Mouse (Mus musculus): ENCODE measurements around the gene Khnyn. TPM values are rescaled to one million over a fixed set of nuclear protein-coding genes. Genes with fewer than 3 reads are reported as not detected.

Gene Khnyn
- polyA plus RNA-seq, 1 experiment from 2014 or later = 19.5 TPM

- Histone ChIP-seq H3K4me2 (no peak overlapping the region), H3K4me1 (no peaks in the 10 kb centered on the region), H3K9me3 (replicated peaks) (no peaks in the 10 kb centered on the region), H3K4me3 (replicated peaks) (no peak overlapping the region), H3K9ac (no peak overlapping the region), H3K36me3 (no peaks in the 10 kb centered on the region), H3K27me3 (no peaks in the 10 kb centered on the region), H3K27ac (no peak overlapping the region)
- 74% methylated on average over 12 of the region's 12 CpGs for WGBS
- ATAC-seq (replicated peaks; ENCODE audit: low FRiP score) = no peak
Observed at GRCm38 (mm10) chr14:55929263-55929997, 44.7 kb downstream of the Khnyn start.

- no peak for ATAC-seq (replicated peaks; ENCODE audit: low FRiP score)
- Histone ChIP-seq H3K4me1 (no peaks in the 10 kb centered on the region), H3K27ac (0 out of 2 replicates have a peak overlapping the region, but pooled peaks have one; percentile 20), H3K4me2 (no peak overlapping the region), H3K27me3 (no peaks in the 10 kb centered on the region), H3K36me3 (no peaks in the 10 kb centered on the region), H3K9me3 (replicated peaks) (no peaks in the 10 kb centered on the region), H3K4me3 (replicated peaks) (no peak overlapping the region), H3K9ac (no peak overlapping the region)
- 32% methylated on average over 7 of the region's 7 CpGs for WGBS
Observed at GRCm38 (mm10) chr14:55933586-55933985, 48.8 kb downstream of the Khnyn start.

- no peak overlapping the region for H3K27ac ChIP-seq
- no peak for ATAC-seq (replicated peaks; ENCODE audit: low FRiP score)
- no peak overlapping the region for H3K4me3 ChIP-seq (replicated peaks)
- H3K27me3 ChIP-seq = no peaks in the 10 kb centered on the region
- no peaks in the 10 kb centered on the region for H3K4me1 ChIP-seq
- H3K36me3 ChIP-seq = no peaks in the 10 kb centered on the region
- H3K9ac ChIP-seq = no peak overlapping the region
- 19% methylated on average over 7 of the region's 7 CpGs for WGBS
- H3K9me3 ChIP-seq (replicated peaks) = no peaks in the 10 kb centered on the region
- H3K4me2 ChIP-seq = no peak overlapping the region
Observed at GRCm38 (mm10) chr14:55940070-55940800, 55.5 kb downstream of the Khnyn start.

- no peak for ATAC-seq (replicated peaks; ENCODE audit: low FRiP score)
- H3K36me3 ChIP-seq = no peaks in the 10 kb centered on the region
- H3K4me1 ChIP-seq = no peaks in the 10 kb centered on the region
- no peaks in the 10 kb centered on the region for H3K27me3 ChIP-seq
- 88% methylated on average over 11 of the region's 11 CpGs for WGBS
- no peaks in the 10 kb centered on the region for H3K9me3 ChIP-seq (replicated peaks)
- H3K4me3 ChIP-seq (replicated peaks) = no peak overlapping the region
- H3K4me2 ChIP-seq = no peak overlapping the region
- H3K9ac ChIP-seq = no peak overlapping the region
- no peak overlapping the region for H3K27ac ChIP-seq
Observed at GRCm38 (mm10) chr14:55943601-55944000, 58.9 kb downstream of the Khnyn start.

GRCm38 (mm10) chr14:55944575-55944974 lies 59.8 kb downstream of the Khnyn start, which contains the start of gene Cma1:
Gene Cma1, minus strand, starts transcription at chr14:55944675.
- no peak within 1 kb of the TSS for H3K4me3 ChIP-seq (replicated peaks)
- WGBS = 80% methylated on average over 4 of the region's 4 CpGs
- H3K36me3 ChIP-seq = no peaks in the 10 kb centered on the region
- H3K9me3 ChIP-seq (replicated peaks) = no peaks in the 10 kb centered on the region
- H3K9ac ChIP-seq = no peak within 1 kb of the TSS
- H3K27me3 ChIP-seq = no peaks in the 10 kb centered on the region
- no peak for ATAC-seq (replicated peaks; ENCODE audit: low FRiP score)
- no peak within 1 kb of the TSS for H3K27ac ChIP-seq
- no peak within 1 kb of the TSS for H3K4me2 ChIP-seq
- H3K4me1 ChIP-seq = no peaks in the 10 kb centered on the region

- Histone ChIP-seq H3K4me1 (no peaks in the 10 kb centered on the region), H3K36me3 (no peaks in the 10 kb centered on the region), H3K9me3 (replicated peaks) (no peaks in the 10 kb centered on the region), H3K9ac (no peak overlapping the region), H3K4me3 (replicated peaks) (no peak overlapping the region), H3K4me2 (no peak overlapping the region), H3K27ac (no peak overlapping the region), H3K27me3 (no peaks in the 10 kb centered on the region)
- no peak for ATAC-seq (replicated peaks; ENCODE audit: low FRiP score)
- 63% methylated on average over 2 of the region's 2 CpGs for WGBS
Observed at GRCm38 (mm10) chr14:55946269-55946969, 61.7 kb downstream of the Khnyn start.

Other genes starting within 250 kb of the Khnyn start
- 97.4 and 115 TPM in 2 replicates for gene Ipo4, start 249.0 kb upstream of the Khnyn start, polyA plus RNA-seq (2015; fragmentation: Nextera tagmentation; extraction: Ambion mirVana)
- 1.4 and 2.3 TPM in 2 replicates for gene Gm49378, start 247.1 kb upstream of the Khnyn start, polyA plus RNA-seq (2015; fragmentation: Nextera tagmentation; extraction: Ambion mirVana)
- gene Tm9sf1, start 241.1 kb upstream of the Khnyn start, polyA plus RNA-seq (2015; fragmentation: Nextera tagmentation; extraction: Ambion mirVana) = 113 and 123 TPM in 2 replicates
- gene Tssk4, start 234.8 kb upstream of the Khnyn start, polyA plus RNA-seq (2015; fragmentation: Nextera tagmentation; extraction: Ambion mirVana) = 0.92 and 1.0 TPM in 2 replicates
- gene Mdp1, start 224.4 kb upstream of the Khnyn start, polyA plus RNA-seq (2015; fragmentation: Nextera tagmentation; extraction: Ambion mirVana) = 53.6 and 55.8 TPM in 2 replicates
- gene Gmpr2, start 213.0 kb upstream of the Khnyn start, polyA plus RNA-seq (2015; fragmentation: Nextera tagmentation; extraction: Ambion mirVana) = 68.2 and 72.6 TPM in 2 replicates
- gene Nedd8, start 212.8 kb upstream of the Khnyn start, polyA plus RNA-seq (2015; fragmentation: Nextera tagmentation; extraction: Ambion mirVana) = 545 and 565 TPM in 2 replicates
- 43.6 and 46.9 TPM in 2 replicates for gene Tinf2, start 203.1 kb upstream of the Khnyn start, polyA plus RNA-seq (2015; fragmentation: Nextera tagmentation; extraction: Ambion mirVana)
- gene Tgm1, start 171.0 kb upstream of the Khnyn start, polyA plus RNA-seq (2015; fragmentation: Nextera tagmentation; extraction: Ambion mirVana) = 2.1 TPM in 2 replicates
- 37.6 and 41.8 TPM in 2 replicates for gene Rabggta, start 162.7 kb upstream of the Khnyn start, polyA plus RNA-seq (2015; fragmentation: Nextera tagmentation; extraction: Ambion mirVana)
- 94.5 and 94.7 TPM in 2 replicates for gene Dhrs1, start 139.3 kb upstream of the Khnyn start, polyA plus RNA-seq (2015; fragmentation: Nextera tagmentation; extraction: Ambion mirVana)
- 38.6 and 43.4 TPM in 2 replicates for gene Nop9, start 139.3 kb upstream of the Khnyn start, polyA plus RNA-seq (2015; fragmentation: Nextera tagmentation; extraction: Ambion mirVana)
- 10.0 and 11.2 TPM in 2 replicates for gene Cideb, start 126.5 kb upstream of the Khnyn start, polyA plus RNA-seq (2015; fragmentation: Nextera tagmentation; extraction: Ambion mirVana)
- gene Ltb4r2, start 123.5 kb upstream of the Khnyn start, polyA plus RNA-seq (2015; fragmentation: Nextera tagmentation; extraction: Ambion mirVana) = 0.25 and 0.35 TPM in 2 replicates
- gene Ltb4r1, start 119.0 kb upstream of the Khnyn start, polyA plus RNA-seq (2015; fragmentation: Nextera tagmentation; extraction: Ambion mirVana) = 0.69 and 0.73 TPM in 2 replicates
- gene Adcy4, start 100.9 kb upstream of the Khnyn start, polyA plus RNA-seq (2015; fragmentation: Nextera tagmentation; extraction: Ambion mirVana) = 13.9 and 15.8 TPM in 2 replicates
- gene Ripk3, start 96.1 kb upstream of the Khnyn start, polyA plus RNA-seq (2015; fragmentation: Nextera tagmentation; extraction: Ambion mirVana) = 38.1 and 40.4 TPM in 2 replicates
- 32.2 and 39.9 TPM in 2 replicates for gene Nfatc4, start 61.8 kb upstream of the Khnyn start, polyA plus RNA-seq (2015; fragmentation: Nextera tagmentation; extraction: Ambion mirVana)
- 20.7 and 22.4 TPM in 2 replicates for gene Nynrin, start 30.9 kb upstream of the Khnyn start, polyA plus RNA-seq (2015; fragmentation: Nextera tagmentation; extraction: Ambion mirVana)
- 0.33 and 0.65 TPM in 2 replicates for gene Cbln3, start 555 bp upstream of the Khnyn start, polyA plus RNA-seq (2015; fragmentation: Nextera tagmentation; extraction: Ambion mirVana)
- 56.6 and 63.8 TPM in 2 replicates for gene Sdr39u1, start 15.3 kb downstream of the Khnyn start, polyA plus RNA-seq (2015; fragmentation: Nextera tagmentation; extraction: Ambion mirVana)
- gene Cma1, start 59.7 kb downstream of the Khnyn start, polyA plus RNA-seq (2015; fragmentation: Nextera tagmentation; extraction: Ambion mirVana) = 2.1 and 2.6 TPM in 2 replicates
- gene Cma2, start 66.0 kb downstream of the Khnyn start, polyA plus RNA-seq (2015; fragmentation: Nextera tagmentation; extraction: Ambion mirVana) = not detected in 2 replicates
- gene Mcpt1, start 133.0 kb downstream of the Khnyn start, polyA plus RNA-seq (2015; fragmentation: Nextera tagmentation; extraction: Ambion mirVana) = not detected in 2 replicates
- gene Mcpt9, start 145.5 kb downstream of the Khnyn start, polyA plus RNA-seq (2015; fragmentation: Nextera tagmentation; extraction: Ambion mirVana) = not detected in 2 replicates
- not detected in 2 replicates for gene Mcpt2, start 157.1 kb downstream of the Khnyn start, polyA plus RNA-seq (2015; fragmentation: Nextera tagmentation; extraction: Ambion mirVana)
- gene Mcpt4, start 177.4 kb downstream of the Khnyn start, polyA plus RNA-seq (2015; fragmentation: Nextera tagmentation; extraction: Ambion mirVana) = not detected in 2 replicates
- 0.27 and 0.38 TPM in 2 replicates for gene Mcpt8, start 200.3 kb downstream of the Khnyn start, polyA plus RNA-seq (2015; fragmentation: Nextera tagmentation; extraction: Ambion mirVana)
- 0.50 and 0.64 TPM in 2 replicates for gene Ctsg, start 217.6 kb downstream of the Khnyn start, polyA plus RNA-seq (2015; fragmentation: Nextera tagmentation; extraction: Ambion mirVana)
- gene Gzme, start 235.7 kb downstream of the Khnyn start, polyA plus RNA-seq (2015; fragmentation: Nextera tagmentation; extraction: Ambion mirVana) = not detected in 2 replicates
- gene Gzmd, start 247.7 kb downstream of the Khnyn start, polyA plus RNA-seq (2015; fragmentation: Nextera tagmentation; extraction: Ambion mirVana) = not detected in 2 replicates